Mouse (Mus musculus) lung, adult 10 weeks (tissue): Measurements from ENCODE around the gene Gm20908. TPM values are rescaled to one million over a fixed set of nuclear protein-coding genes. Genes with fewer than 3 reads are reported as not detected.

Experiments
- polyA plus RNA-seq: library from polyadenylated mRNA; stranded (reverse); fragments of 350-450 nt; fragmentation: Illumina TruSeq; extraction: RNeasy Lipid Tissue Mini Kit (QIAGEN cat#74804); gene quantifications from one replicate; pipeline ENCODE4 v1.2.3, GENCODE M21; 2014; ENCODE audit warnings: low read depth, low replicate concordance; ENCODE audit not compliant: insufficient read depth

Gene Gm20908
- polyA plus RNA-seq = not detected

GRCm38 (mm10) chrY:64472966-64473365, at the start of gene Gm20908:
Gene Gm20908 (plus strand): TSS chrY:64473266.

